Mouse (Mus musculus): ENCODE measurements around the gene Fam196b.

Fam196b gene

DNA sequence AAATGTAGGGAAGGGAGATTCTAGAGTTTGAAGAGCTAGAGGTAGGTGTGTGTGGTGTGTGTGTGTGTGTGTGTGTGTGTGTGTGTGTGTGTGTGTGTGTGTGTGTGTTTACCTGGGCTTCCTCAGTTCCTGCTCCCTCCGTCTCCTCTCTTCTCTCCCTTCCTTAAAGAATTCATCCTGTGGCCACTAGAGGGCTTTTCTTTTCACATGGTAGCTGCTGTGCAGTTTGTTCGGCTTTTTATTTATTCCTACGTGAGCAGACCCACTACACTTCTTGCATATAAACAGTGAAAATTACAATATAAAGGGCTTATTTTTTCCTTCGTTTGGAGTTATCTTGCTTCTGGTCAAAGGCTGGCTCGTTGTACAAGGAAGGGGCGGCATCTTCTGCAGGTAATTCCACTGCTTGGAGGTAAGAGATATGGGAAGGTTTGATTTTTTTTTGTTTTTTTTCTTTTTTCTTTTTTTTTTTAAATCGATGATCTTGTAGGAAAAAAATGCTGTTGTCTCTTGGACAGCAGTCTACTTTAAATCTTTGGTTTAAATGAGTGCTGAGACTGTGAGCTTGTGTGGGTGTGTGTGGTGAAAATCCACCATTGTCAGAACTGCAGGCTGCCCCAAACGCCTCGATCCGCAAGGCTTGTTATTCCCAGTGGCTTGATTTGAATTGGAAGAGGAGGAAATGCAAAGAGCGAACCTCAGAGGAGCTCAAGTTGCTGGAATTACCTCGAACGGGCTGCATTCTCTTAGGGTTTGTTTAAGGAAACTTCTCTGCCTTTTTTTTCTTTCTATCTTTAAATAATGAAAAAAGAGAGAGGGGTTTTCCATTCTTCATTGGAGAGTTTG lies at the start of gene Fam196b:
Gene Fam196b (plus strand): TSS at position 289 of the 846 bp plus-strand sequence.
- peak; percentile 69 to 73 for DNase-seq

DNA sequence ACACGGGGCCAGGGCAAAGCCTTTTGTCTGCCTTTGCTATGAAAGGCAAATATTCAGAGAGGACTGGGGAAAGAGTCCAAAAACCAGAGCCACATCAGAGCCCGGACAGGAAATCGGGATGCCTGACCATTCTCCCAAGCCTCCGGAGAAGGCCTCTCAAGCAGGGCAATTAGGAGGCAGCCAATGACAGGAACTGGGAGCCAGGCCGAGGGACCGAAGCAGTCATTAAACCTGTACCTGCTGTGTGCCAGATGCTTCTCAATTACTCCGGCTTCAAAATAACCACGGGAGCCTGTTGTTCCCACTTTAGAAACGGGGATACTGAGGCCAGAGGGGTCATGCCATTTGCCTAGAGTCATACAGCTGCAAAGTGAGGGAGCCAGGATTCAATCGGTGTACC lies 42.6 kb upstream of the Fam196b start:
- DNase-seq: peak; percentile 30 to 39

DNA sequence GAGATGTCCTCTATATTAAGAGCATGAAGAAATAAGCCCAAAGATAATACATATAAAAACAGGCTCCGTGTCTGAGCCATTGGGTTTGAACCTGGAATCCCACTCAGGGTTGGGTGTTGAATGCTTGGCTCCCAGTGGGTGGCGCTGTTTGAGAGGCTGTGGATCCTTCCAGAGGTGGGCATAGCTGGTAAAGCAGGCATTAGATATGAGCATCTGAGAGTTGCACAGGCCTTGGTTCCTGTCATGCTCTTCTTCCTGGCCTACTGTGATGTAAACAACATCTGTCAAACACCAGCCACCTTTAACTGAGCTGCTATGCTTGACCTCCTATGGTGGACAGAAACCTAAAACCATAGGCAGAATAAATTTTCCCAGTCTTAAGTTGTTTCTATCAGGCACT lies 38.7 kb upstream of the Fam196b start:
- peak in 1 of 2 experiments; percentile 40 for DNase-seq

DNA sequence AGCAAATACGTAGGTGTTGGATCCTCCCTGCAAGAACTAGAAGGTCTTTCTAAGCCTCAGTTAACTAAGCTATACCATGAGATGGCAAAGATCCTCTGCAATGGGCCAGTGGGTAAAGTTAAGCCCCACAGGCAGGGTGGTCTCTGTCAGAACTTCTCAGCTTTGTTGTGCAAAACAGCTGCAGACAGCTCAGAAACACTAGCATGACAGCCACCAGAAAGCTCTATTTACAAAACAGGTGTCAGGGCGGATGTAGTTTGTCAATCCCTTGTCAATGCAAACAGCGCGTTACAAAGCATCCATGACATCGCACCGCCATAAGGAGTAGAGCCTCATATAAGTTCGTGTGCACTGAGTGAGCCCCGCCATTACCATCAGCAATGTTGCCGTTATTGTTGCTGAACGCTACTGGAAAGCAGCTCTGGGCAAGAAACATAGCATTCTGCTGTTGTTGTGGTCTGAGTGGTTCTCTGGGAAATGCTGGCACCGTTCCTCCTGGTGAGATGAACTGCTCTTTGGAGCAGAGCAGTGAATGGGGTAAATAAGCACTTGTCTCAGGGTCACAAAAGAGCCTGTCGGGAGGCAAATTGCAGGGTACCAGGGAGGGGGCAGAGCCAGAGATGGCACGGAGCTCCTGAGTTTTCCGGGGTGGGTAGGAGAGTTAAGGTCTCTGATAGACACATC lies 38.1 kb upstream of the Fam196b start:
- DNase-seq: peak in 1 of 2 experiments; percentile 30

DNA sequence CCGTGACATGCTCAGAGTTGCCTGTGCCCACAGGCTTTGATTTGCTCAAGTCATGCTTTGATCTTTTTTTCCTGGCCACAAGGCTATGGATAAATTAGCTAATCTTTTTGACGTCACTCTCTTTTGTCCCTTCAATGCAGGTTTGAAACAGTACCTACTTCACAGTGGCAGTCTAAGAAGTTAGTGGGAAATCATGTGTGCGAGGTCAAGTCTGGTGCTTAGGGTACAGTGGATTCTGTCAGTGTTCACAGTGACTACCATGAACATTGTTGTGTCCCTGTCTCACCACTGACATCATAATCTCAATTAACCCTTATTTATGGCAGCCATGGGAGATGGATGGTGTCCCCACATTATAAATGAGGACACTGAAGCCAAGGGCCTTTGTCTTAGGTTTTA lies 37.6 kb upstream of the Fam196b start:
- DNase-seq: no peak

DNA sequence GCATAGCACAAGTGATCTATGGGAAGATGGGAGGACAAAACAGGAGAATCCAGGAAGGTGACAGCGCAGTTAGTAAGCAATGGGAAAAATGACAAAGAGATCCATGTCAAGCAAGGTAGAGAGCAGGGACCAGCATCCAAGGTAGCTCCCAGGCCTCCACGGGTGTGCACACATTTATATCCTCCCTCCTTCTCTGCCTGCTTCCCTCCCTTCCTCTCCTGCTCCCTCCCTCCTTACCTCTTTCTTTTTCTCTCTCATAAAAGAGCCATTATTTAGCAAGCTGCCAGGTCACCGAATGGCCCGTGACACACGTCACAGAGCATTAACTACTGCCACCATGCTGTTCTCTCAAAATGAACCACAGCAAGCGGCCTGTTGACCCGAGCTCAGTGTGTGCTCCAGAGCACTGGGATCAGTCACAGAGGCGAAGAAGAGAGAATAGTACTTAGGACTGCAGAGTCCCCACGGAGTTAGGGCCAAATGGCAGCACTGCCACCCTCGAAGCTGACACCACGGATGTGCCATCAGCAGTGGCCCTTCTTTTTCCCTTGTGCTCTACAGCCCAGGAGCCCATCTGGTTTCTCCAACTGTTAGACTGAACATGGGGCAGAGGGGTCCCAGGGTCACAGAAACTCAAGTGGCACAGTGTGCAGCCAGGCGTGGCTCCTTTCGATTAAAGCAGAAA lies 30.4 kb upstream of the Fam196b start:
- no peak for DNase-seq

DNA sequence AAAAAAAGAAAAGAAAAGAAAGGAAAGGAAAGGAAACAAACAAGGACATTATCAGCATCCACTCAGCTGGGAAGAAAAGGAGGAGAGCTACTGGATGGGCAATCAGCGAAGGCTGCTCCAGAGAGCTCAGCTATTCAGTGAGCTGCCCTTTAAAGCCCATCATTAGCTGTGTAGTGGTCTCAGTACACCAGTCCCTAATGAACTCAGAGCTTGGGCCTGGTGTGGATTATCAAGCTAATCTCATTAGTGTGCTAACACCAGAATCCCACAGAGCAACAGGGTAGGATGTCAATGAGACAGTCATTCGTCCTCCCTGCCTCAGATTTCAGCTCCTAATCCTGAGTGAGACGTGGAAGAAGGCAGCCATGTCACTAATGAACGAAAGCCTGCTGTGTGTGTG lies 24.4 kb upstream of the Fam196b start:
- no peak for DNase-seq

DNA sequence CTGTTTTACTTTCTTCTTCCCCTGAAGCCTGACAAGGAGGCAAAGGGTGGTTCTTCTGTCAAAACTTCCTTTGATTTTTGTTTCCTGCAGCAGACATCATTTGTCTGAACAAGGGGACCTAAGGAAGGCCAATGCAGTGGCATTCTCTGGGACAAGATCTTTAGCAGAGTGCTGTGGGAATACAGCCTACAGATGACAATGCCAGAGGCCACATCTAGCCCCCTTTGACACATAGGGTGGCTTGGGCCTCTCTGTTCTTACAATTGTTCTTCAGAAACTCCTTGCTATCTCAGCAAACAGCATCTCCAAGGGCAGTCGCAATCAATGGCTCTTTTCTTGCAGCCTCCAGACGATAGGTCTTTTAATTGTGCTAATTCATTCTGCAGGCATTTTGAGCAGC lies 23.9 kb upstream of the Fam196b start:
- no peak for DNase-seq

DNA sequence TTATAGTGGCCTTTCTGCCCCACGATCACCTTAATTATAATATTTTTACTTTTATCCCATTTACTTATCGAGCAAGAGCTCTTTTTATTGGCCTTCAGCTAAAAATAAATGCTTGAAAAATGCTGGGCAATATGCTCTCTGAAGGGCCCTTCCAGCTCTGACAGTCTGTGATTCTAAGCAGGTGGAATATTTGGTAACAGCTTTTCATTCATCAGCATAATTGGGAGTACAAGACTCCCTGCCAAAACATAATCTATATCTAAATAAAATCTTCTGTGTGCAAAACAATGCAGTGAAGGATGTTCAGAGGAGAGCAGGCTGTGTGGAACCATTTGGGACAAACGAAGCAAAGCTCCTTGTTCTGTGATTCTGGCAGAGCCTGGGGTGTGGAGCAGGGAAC lies 23.3 kb upstream of the Fam196b start:
- no peak for DNase-seq

DNA sequence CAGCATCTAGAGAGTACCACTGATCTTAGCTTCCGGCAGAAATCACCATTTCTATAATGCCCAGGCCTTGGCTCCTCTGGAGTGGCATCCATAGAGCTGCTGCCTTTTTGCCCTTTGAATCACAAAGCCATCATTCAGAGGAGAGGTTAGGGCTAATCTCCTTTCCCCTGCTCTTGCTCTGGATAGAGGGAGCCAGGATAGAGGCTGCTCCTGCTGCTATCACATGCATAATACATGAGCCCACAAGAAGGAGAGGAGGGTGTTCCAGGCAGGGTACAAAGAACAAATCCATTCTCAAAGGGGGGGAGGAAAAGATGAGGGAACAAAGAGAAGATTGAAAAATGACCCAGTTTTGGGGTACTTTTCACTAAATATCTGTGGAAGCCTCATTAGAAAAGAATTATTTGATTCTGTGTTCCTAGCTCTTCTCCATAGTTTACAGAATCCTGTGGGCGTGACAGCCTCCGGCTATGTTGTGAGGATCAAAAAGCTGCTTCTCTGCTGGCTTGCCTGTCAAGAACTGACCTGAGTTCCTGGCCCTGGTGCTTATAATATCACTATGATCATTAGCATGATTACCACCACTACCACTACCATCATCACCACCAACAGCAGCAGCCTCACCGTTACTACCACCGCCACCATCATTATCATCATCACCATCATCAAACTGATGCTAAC lies 16.8 kb upstream of the Fam196b start:
- DNase-seq: no peak

DNA sequence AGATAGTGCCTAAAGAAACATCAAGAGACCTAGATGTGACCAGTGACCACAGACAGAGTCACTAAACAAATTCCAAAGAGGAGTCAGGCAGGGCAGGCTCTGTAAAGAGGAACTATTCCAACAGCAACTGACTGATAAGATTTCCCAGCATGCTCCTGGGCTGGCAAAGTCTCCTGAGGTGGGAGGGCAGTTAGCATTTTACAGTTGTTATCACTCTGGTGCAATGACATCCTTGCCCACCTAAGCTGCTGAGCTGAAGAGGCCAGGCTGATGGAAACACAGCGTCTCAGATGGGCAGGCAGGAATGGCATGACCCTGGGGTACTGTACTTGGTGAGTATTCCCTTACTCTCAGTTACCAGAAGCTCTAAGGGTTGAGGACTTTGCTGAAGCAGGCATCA lies 15.1 kb upstream of the Fam196b start:
- no peak for DNase-seq

DNA sequence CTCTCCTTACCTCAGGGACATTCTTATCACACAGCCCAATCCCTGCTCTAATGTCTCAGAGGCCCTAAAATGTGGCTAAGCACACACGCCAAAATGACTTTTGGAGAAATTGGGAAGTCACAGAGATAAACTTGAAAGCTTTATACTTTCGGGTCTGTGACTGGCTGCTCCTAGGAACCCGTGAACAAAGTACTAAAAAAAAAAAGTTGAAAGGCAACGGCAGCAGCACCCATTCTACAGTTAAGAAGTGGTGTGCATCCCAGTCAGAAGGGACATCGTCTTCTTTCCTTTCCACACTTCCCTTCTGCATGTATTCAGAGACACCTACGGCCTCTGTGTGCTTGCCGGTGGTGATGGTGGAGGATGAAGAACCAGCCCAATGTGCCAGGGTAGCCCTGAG lies 14.6 kb upstream of the Fam196b start:
- no peak for DNase-seq

DNA sequence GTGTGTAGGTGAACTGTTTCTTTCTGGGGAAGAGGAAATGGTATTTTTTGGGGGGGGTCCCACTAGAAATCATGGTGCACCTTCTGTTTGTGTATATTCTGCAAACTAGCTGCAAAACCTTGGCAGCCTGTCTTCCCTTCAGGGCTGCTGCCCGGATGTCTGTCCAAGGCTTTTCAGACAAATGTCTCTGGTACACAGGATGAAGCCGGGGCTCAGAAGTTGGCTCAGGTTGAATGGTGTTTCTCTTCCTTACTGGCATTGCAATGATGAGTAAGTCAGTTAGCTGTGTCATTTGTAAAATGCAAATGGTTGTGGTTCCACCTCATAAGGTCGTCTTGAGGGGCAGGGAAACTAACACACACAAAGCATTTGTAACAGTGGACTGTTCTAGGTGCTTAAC lies 8.4 kb upstream of the Fam196b start:
- DNase-seq: no peak

DNA sequence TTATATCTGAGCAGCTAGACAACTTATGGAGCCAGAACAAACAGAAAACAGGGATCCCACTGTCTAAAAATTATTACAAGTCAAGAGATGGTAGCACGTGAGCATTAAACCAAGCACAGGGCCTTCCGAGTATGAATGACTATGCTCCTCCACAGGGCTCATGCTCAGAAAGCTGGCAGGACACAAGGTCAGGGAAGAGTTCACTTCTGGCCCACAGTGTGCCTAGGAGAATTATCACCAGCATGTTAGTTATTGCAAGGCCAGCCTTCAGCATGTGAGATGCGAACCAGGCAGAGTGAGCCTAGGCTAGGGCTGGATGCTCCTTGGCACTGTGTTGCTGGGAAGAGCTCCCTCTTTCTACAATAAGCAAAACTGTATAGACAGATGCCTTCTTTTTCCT lies 5.9 kb upstream of the Fam196b start:
- no peak for DNase-seq

DNA sequence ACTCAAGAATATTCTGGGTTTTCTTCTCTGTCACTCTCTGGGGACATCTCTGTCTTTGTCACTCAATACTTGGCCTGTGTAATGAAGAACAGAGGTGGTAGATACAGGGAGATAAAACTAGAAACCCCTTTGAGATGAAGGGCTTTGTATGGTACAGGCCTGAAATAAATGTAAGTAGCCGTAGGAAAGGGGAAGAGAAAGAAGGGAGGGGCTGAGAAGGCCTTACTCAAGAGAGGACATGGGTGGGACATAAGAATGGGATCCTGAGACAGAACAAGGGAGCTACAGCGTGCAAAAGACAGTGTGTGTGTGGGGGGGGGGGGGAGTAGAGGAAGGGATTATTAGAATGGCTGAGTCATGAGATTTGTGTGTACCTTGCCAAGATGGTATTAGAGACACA lies 5.3 kb upstream of the Fam196b start:
- DNase-seq: no peak

DNA sequence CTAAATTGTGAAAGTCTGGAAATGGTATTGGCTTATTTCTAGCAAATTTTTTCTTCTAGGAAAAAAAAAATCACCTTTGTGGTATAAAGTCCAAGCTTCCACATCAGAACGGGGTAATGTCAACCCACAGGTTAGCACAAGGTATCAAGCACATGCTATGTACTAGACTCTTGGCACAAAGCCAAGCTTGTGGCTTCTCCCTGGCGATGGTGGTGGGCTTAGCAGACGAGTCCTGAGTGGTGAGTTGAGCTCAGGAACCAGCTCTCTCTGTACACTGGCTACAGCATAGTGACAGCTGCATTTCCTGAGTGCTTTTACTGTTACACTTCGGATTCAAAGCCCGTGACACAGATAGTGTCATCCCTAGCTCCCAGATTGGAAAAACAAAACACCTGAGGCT lies 2.9 kb upstream of the Fam196b start:
- no peak for DNase-seq

DNA sequence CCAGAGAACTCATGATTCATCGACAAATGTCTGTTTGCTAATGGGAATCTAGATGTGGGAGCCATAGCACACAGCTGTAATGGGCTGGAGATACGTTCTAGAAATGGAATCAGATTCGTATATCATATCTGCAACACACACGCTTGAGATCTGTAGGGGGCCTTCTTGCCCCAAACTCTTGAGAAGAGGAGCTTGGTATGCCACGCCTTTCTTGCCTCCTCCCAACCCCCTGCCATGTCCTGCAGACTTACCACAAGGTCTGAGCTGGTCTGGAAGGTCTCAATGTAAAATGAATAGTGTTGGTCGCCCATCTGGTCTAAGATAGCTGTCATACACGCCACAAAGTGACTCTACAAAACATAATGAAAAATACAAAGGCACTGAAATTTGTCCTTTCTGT lies 2.4 kb upstream of the Fam196b start:
- no peak for DNase-seq

DNA sequence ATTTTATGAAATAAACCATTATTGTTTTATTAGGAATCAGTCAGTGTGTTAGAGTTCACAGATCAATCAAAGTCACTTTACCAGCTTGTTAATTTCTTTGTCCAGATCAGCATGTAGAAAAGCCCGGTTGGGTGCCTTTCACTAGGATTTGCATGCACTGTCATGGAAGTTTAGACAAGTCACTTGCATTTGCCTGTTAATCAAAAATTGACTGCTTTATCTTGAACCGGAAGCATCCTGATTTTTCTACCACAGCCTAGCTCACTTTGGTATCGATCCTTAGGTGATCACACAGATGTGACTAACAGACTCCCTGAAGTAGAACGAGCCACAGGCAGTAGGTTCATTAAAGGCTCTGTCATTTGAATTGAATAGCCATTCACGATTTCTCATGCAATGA lies 761 bp downstream of the Fam196b start:
- no peak for DNase-seq

DNA sequence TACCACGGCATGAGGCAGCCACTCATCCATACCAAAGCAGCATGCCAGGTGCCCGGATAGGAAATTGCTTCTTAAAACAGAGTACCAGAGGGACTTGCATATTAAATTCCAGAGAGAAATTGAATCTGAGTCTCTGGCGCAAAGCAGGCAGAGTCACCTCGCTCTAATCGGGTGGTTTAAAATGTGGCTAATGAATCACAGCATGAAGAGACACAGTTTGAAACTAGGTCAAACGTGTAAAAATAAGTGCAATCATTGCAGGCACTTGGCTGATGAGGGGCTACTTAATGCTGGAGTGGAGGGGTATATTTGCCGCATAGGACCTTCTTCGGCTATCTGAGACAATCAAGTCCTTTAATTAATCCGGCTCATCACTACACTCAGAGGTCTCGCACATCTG lies 1.6 kb downstream of the Fam196b start:
- no peak for DNase-seq

DNA sequence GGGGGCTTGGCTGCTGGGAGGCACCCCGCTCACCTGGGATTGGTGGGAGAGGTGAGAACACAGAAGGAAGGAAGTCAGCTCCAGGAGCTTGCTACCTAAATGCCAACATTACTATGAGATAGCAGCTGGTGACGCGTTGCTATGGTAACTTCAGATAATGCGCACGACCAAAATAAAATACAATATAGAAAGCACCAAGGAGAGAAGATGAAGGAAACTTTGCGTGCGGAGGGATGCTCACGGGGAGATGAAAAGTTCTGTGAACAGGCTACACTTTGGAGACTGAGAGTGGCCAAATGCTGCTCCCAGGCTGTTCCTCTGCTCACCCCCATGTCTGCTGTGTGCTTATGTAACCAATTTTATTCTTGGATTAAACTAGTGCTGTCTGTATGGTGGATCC lies 2.4 kb downstream of the Fam196b start:
- DNase-seq: no peak

DNA sequence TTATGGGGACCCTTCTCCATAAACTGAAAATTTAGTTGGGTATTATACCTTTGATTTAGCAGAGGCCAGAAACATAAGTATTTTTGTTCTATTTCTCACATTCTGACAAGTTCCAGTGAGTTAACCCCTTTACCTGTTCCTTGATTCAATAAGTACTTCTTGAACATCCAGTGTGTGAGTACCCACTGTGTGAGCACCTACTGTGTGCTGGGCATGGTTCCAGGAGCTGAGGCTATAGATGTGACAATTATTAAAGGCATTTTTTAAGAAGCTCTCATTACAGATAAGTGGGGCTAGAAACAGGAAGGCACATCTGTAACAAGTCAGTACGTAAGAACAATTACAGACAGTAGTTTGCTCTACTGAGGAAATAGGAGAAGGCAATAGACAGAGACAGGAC lies 4.7 kb downstream of the Fam196b start:
- no peak for DNase-seq

DNA sequence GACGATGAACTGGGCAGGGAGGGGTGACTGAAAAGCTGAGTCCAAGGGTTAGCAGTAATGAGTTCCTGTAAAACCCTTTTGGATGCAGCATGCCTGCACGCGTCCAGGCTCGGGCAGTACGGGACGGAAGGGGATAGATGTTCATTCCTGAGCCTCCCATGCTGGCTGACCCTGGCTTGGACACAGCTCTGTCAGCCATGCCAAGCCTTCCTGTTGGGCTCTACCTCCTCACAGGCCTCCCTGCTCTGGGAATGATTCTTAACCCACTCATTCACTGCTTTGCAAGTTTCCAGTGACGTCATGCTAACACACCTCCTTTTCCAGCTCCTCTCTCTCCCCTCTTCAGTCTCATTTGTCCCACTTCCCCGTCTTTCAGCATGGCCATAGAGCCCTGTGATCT lies 9.0 kb downstream of the Fam196b start:
- DNase-seq: no peak

DNA sequence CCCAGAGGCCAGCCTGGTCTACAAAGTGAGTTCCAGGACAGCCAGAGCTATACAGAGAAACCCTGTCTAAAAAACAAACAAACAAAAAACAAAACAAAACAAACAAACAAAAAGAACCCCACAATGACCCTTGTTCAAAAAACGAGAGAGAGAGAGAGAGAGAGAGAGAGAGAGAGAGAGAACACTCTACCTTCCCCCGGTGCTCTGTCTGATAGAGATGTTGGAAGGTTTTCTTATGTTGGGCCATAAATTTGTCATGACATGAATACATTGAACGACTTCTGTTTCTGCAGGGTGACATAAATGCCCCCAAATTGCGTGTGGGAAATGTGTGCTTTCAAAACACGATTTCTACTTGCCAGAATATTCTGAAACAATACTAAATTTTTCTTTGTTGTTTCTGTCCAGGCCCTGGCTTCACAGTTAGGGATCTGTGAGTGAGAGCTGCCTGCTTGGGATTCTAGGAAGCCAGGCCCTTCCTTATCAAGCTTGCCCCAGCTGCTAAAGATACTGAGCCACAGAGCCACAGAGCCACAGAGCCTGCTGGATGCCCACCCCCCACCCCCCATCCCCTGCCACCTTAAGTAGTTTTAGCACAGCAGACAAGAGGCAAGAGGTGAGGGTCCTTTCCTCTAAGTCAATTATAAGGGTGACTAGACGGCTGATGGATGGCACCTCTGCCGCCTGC lies 17.9 kb downstream of the Fam196b start:
- no peak for DNase-seq
